Comparison of ENCODE assay signal across 9 mouse cellular contexts in the genomic region with DNA sequence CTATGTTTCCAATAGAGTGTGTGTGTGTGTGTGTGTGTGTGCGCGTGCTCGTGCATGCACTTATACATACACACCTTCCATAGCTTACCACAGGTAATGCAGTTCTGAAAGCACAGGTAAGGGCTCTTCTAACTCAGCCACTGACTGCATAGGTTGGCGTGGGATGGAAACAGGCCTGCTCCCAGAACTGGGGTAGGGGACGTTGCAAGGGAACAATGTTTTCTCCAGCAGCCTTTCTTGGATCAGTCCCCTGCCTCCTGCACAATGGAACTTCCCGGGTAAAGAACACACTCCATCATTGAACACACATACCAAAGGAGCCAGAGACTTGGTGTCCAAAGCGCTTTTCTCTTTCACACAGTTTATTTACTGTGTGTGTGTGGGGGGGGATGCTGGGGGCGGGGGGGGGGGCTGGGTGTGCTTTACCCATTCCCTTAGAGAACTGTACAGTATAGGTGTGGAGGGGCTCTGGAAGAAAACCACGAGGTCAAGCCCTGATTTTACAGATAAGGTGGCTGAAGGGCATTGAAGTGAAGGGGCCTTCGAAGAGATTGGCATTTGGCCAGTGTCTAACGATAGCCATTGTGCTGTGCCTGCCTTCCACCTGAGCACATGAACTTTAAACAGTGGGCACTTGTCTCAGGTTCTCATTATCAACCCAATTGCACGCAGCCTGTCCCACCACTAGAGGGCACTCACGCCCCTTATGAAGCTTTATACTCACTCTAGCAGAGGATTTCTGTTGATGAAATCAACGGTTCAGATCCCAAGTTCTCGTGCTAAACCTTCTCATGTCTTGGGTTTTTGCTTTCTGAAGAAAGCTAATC. TPM values are rescaled to one million over a fixed set of nuclear protein-coding genes. Genes with fewer than 3 reads are reported as not detected.
A peak's percentile ranks its signal among the peaks of the same experiment; 100 is the strongest.
DNase-seq lines count a peak whose midpoint lies in the region; ATAC-seq and TF ChIP-seq lines count a peak whose summit lies in the region.
"Had no signal": no experiment of that assay in that cellular context is flagged by ENCODE, and none has a peak within 500 bp of the region (broad histone marks: within the 10 kb centered on the region; RNA-seq: fewer than 3 reads in every experiment).

No protein-coding gene starts in this region.

- TF ChIP-seq POLR2A in liver, adult 2 months (IDR thresholded peaks at IDR 0.05; ENCODE audit: extremely low read depth, insufficient read depth, low read length) = no peak

- H3K79me2 ChIP-seq in liver, adult 2 months (ENCODE audit: control insufficient read depth, insufficient read depth, low read length) = no peaks in the 10 kb centered on the region

- H3K36me3 ChIP-seq in kidney, embryonic 16.5 days (ENCODE audit: insufficient read depth, low read length) = no peaks in the 10 kb centered on the region
- H3K36me3 ChIP-seq in liver, adult 2 months (ENCODE audit: control insufficient read depth, insufficient read depth, low read length) = no peaks in the 10 kb centered on the region
- H3K36me3 ChIP-seq: liver, embryonic 15.5 days had no signal

- H3K9ac ChIP-seq in kidney, embryonic 16.5 days (replicated peaks; ENCODE audit: low read length) = no peak overlapping the region
- H3K9ac ChIP-seq in liver, adult 2 months (ENCODE audit: low read depth, low read length) = no peak overlapping the region
- H3K9ac ChIP-seq: liver, embryonic 15.5 days had no signal

- H3K4me3 ChIP-seq in kidney, embryonic 16.5 days (ENCODE audit: low read length) = no peak overlapping the region
- H3K4me3 ChIP-seq in liver, adult 2 months (ENCODE audit: insufficient read depth, low read depth, low read length) = no peak overlapping the region
- H3K4me3 ChIP-seq: liver, embryonic 15.5 days had no signal

- H3K27ac ChIP-seq in kidney, embryonic 16.5 days (ENCODE audit: low read length) = no peak overlapping the region
- no peak overlapping the region for H3K27ac ChIP-seq in liver, adult 2 months (replicated peaks; ENCODE audit: insufficient read depth, low read depth, low read length)
- H3K27ac ChIP-seq: liver, embryonic 15.5 days had no signal

- WGBS in kidney, embryonic 16.5 days = 38% methylated on average over 15 of the region's 15 CpGs
- 35% methylated on average over 15 of the region's 15 CpGs for WGBS in liver, adult 2 months

- no peak overlapping the region for H3K4me2 ChIP-seq in kidney, embryonic 16.5 days (replicated peaks; ENCODE audit: low read depth, low read length)
- H3K4me2 ChIP-seq: liver, embryonic 15.5 days had no signal

- H3K9me3 ChIP-seq in kidney, embryonic 16.5 days (ENCODE audit: low read length) = no peaks in the 10 kb centered on the region
- H3K9me3 ChIP-seq: liver, embryonic 15.5 days had no signal

- H3K4me1 ChIP-seq in kidney, embryonic 16.5 days (ENCODE audit: insufficient read depth, low read length) = no peaks in the 10 kb centered on the region
- H3K4me1 ChIP-seq in liver, adult 2 months (ENCODE audit: control insufficient read depth, insufficient read depth, low read length) = no peaks in the 10 kb centered on the region
- H3K4me1 ChIP-seq: liver, embryonic 15.5 days had no signal

- peak; percentile 51; the same call in 1 of the 2 replicates for ATAC-seq in kidney, embryonic 16.5 days (ENCODE audit: low FRiP score, low TSS enrichment)
- ATAC-seq in inflammation-experienced regulatory T-cells, adult 6 months = no peak

- peak; percentile 79 for TF ChIP-seq CTCF in liver, adult 2 months (IDR thresholded peaks at IDR 0.05; ENCODE audit: low read depth, low read length)

- peak; percentile 50 to 57 for DNase-seq in B cell, adult 2 months
- DNase-seq in MEL-GATA-1-ER (ENCODE audit: extremely low read depth, low read depth) = peak; percentile 7
- peak; percentile 24 for DNase-seq in cerebellum, adult 9-11 months
- peak; percentile 50 to 52 for DNase-seq in gastrocnemius, adult 8-10 months (ENCODE audit: low spot score in 2 of 2)
- peak; percentile 47 for DNase-seq in liver, adult 2 months (ENCODE audit: extremely low read depth, low read depth, low spot score)
- peak; percentile 83 for DNase-seq in retina, postnatal 1 day

- no peaks in the 10 kb centered on the region; the same call in none of the 2 replicates for H3K27me3 ChIP-seq in kidney, embryonic 16.5 days (ENCODE audit: insufficient read depth, low read length)
- H3K27me3 ChIP-seq in liver, adult 2 months (ENCODE audit: control insufficient read depth, insufficient read depth, low read length) = no peaks in the 10 kb centered on the region
- H3K27me3 ChIP-seq: liver, embryonic 15.5 days had no signal

RNA-seq across cellular contexts. Expression of gene C2cd4b, which starts 48.0 kb away (rescaled TPM):
- total RNA-seq in gastrocnemius, adult 8-10 months (2022) = not detected
- polyA plus RNA-seq in kidney, embryonic 16.5 days (2015; fragmentation: Nextera tagmentation; extraction: Ambion mirVana) = 0.15 TPM in 1 of 2 replicates, not detected in the other
- total RNA-seq in liver, adult 2 months (2014; rRNA removed) = not detected in 2 replicates
- not detected in 2 replicates for polyA plus RNA-seq in liver, adult 2 months (2012; rRNA removed)
- polyA plus RNA-seq in inflammation-experienced regulatory T-cells, adult 6 months (2017; shearing (Covaris generic)) = not detected
- polyA plus RNA-seq: liver, embryonic 15.5 days had no signal

Comparison
In these comparisons a context has a peak if more than half of its experiments do, and no peak if none do; other contexts are left out.
1. DNase-seq: peak in every context shown above with its lines; median percentile 83 in retina, postnatal 1 day; 54 in B cell, adult 2 months; 51 in gastrocnemius, adult 8-10 months; 47 in liver, adult 2 months; 24 in cerebellum, adult 9-11 months; 7 in MEL-GATA-1-ER.